Mouse (Mus musculus): ENCODE measurements around the gene Lrba.

GRCm38 (mm10) chr3:86821383-86821782 is 596.9 kb downstream of the Lrba start:
- TF ChIP-seq CTCF (IDR thresholded peaks at IDR 0.05; ENCODE audit: low read depth) (no peak), EP300 (IDR thresholded peaks at IDR 0.05; ENCODE audit: low read depth) (no peak)
